Mouse (Mus musculus) liver, embryonic 14.5 days (tissue): ENCODE results near the gene Cwc27.

ENCODE experiments used
- CTCF ChIP-seq: IDR thresholded peaks from 2 replicates; pipeline ENCODE4 v1.5.1; 2016; ENCODE audit warnings: antibody characterized with exemption, low read depth, control low read depth
- EP300 ChIP-seq: IDR thresholded peaks from 2 replicates; pipeline ENCODE4 v1.6.1; 2016; ENCODE audit warnings: antibody characterized with exemption, low read depth

GRCm38 (mm10) chr13:104727681-104728080 lies 89.3 kb downstream of the Cwc27 start:
- no peak for TF ChIP-seq EP300
- no peak for TF ChIP-seq CTCF
